Mouse (Mus musculus) 416B (cell line): Measurements from ENCODE around the gene Noxo1.

Experiments used
- DNase-seq: peaks from one replicate; pipeline ENCODE4 v3.0.0; 2011; ENCODE audit warnings: low read depth

Noxo1 gene

DNA sequence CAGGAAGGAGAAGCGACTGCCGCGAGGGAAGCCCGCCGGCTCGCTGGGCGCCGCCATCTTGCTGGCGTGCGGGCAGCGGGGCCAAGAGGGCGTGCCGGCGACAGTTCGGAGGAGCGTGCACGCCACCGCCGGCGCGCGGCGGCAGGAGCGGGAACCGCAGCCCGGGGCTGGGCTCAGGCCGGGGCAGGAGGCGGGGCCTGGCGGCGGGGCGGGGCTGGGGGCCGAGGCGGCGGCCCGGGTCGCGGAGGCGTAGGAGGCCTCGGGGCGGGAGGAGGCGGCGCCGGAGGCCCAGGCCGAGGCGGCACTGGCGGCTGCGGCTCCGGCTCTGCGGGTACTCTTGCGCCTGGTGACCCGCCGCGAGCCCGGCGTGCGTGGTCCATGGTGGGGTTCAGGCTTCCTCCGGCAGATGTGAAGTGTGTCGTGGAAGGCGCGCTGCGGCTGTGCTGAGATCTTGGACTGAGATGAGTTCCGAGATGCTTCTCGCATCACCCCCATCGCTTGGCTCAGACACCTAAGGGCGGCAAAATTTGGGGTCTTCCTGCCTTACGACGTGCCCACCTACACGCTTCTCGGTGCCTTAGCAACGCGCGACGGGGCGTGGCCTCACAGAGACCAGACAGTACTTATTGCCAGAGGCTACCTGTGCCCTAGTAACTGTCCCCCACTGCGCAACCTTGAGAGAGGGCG lies at the start of gene Noxo1, which contains the start of gene Gfer:
TSS of gene Noxo1 (plus strand) at position 224 of the 687 bp plus-strand sequence.
TSS of gene Gfer (minus strand) at position 146 of the 687 bp plus-strand sequence.
- peak; percentile 72 for DNase-seq

DNA sequence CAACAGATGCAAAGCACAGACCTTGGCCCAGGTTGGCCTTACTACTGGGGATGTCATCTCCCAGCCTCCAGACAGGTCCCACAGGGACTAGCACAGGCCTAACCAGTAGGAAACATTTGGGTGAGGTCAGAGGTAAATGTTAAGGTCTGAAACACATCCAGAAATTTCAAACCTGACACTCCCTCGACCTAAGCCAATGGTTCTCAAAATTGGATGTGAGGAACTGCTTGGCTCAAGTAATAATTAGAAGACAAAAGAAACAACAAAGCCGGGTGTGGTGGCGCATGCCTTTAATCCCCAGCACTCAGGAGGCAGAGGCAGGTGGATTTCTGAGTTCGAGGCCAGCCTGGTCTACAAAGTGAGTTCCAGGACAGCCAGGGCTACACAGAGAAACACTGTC lies 49.7 kb upstream of the Noxo1 start:
- no peak for DNase-seq

GRCm38 (mm10) chr17:24647493-24647892 lies 48.5 kb upstream of the Noxo1 start:
- no peak for DNase-seq

- DNase-seq = no peak
Observed at GRCm38 (mm10) chr17:24648731-24649377, 47.2 kb upstream of the Noxo1 start.

DNA sequence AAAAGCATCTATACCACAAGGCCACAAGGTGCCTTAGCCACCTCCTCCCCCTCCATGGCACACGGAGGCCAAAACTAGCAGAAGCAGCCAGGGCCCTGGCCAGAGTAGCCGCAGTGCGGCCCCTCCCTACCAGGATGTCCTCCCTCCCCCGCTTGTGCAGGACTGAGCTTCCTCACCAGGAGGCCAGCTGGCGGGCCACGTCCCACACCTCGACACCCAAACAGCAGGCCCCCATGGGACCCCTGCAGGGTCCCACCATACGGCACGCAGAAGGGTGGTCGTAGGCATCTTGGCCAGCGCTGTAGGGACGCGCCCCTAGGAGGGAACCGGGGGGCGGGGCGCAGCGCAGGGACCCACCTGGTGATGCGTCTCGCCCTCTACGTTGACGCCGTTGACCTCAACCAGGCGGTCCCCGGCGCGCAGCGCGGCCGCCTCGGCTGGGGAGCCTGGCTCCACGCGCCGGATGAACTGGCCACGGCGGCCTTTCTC lies 46.4 kb upstream of the Noxo1 start:
- DNase-seq = no peak

DNA sequence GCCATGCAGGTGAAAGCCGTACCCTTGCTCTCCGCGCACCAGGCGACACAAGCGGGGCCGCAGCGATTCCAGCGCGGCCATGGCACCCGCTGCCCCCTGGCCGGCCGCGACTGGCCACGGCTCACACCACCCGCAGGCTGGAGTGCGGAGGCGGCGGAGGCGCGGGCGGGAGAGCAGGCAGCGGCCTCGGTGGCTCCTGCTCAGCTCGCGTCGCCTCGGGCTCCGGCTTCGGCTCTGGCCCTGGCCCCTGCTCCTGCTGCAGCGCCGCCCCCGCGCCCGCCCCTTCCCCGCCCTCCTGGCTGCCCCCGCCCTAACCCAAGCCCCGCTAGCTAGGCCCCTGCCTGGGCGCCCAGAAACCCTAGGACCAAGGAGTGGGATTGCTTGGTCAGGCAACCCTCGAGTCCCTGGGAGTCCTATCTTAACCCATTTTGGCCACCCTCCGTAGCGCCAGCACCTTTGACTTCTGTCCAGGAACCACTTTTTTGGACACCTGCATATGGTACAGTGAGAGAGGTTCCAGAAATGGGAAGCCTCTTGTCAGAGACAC lies 45.9 kb upstream of the Noxo1 start, which contains the start of gene Slc9a3r2:
TSS of gene Slc9a3r2 (minus strand) at position 258 of the 547 bp plus-strand sequence.
- no peak for DNase-seq

GRCm38 (mm10) chr17:24650766-24651165 lies 45.3 kb upstream of the Noxo1 start:
- DNase-seq = no peak

DNA sequence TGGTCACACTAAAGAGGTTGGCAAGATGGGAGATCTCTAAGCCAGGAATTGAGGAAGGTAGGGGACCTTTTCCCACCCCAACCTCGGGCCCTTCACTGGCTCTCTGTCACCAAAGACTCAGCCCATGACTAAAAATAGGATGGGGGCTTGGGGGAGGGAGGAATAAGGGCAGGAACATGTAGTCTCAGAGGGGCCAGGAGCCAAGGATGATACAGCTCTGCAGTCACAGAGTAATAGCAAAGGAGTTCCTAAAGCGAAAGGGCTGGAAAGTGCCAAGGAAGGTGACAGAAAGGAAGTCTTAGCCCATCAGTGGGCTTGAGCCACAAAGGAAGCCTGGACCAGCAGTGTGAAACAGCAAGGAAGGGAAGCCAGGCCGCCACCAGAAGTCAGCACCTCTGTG lies 44.2 kb upstream of the Noxo1 start:
- DNase-seq = no peak

- peak; percentile 71 for DNase-seq
Observed at GRCm38 (mm10) chr17:24653967-24654710, 41.9 kb upstream of the Noxo1 start.

GRCm38 (mm10) chr17:24654969-24655368 lies 41.1 kb upstream of the Noxo1 start:
- no peak for DNase-seq

- DNase-seq = no peak
Observed at GRCm38 (mm10) chr17:24658017-24658758, 37.8 kb upstream of the Noxo1 start, which contains the start of gene Npw. TSS of gene Npw (minus strand) at chr17:24658457.

DNA sequence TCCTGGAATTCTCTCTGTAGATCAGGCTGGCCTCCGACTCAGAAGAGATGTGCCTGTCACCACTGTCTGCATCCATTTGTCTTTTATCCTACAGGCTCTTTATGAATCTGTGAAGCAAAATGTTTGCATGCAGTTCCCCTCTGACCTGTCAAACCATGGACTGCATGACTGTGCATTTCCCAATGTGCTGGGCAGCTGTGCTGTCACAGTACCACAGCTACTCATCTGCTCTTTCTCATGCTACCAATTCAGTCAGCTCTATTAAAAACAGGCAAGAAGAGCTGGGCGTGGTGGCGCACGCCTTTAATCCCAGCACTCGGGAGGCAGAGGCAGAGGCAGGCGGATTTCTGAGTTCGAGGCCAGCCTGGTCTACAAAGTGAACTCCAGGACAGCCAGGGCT lies 29.0 kb upstream of the Noxo1 start:
- DNase-seq = peak; percentile 64

GRCm38 (mm10) chr17:24667416-24667815 lies 28.6 kb upstream of the Noxo1 start:
- DNase-seq = peak; percentile 84

- DNase-seq = peak; percentile 44
Observed at GRCm38 (mm10) chr17:24669214-24669544, 26.9 kb upstream of the Noxo1 start.

- DNase-seq = peak; percentile 92
Observed at GRCm38 (mm10) chr17:24669545-24670245, 26.3 kb upstream of the Noxo1 start, which contains the start of gene Zfp598. TSS of gene Zfp598 (plus strand) at chr17:24669687.

DNA sequence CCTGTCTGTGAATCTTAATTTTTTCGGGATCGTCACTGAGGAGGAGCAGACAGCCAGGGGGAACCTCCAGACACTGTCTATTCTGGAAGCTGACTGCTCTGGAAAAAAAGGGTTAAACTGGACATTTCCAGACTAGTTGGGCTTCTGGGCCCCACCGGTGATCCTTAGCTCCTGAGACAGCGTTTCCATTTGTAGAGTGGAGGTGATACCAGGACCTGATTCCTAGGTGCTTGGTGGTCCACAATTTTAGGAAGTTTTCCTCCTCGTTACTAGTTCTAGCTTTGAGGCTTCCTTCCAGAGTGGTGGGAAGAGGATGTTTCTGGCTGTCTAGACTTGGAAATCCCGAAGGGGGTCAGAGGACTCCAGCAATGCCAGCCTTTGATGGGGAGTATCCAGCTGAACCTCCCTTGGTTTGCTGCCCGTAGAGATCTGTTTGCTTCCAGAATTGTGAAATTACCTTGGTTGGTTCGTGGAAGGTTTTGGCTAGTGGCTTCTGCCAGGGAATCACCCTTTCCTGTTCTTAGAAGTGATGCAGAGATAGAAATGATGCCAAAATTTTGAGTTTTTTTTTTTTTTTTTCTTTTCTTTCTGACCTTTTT lies 25.7 kb upstream of the Noxo1 start:
- no peak for DNase-seq

DNA sequence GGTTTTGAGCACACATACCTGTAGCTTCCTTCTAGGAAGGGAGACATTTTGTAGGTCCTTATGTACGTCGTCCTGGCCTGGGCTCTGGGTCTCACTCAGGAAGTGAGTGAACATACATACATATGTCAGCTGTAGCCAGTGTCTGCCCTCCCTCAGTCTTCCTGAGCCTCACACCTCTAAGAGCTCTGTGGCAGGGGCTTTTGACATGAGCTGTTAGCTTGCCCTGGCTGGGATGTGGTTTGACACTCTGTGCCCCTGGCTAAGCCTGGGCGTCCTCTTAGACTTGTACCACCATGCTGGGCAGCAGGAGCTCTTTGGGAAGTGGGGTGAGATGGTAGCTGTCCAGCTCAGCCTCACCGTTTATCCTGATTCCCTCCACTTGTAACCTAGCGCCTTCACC lies 24.7 kb upstream of the Noxo1 start:
- DNase-seq = peak; percentile 6

- DNase-seq = peak; percentile 82
Observed at GRCm38 (mm10) chr17:24672141-24672540, 23.9 kb upstream of the Noxo1 start.

DNA sequence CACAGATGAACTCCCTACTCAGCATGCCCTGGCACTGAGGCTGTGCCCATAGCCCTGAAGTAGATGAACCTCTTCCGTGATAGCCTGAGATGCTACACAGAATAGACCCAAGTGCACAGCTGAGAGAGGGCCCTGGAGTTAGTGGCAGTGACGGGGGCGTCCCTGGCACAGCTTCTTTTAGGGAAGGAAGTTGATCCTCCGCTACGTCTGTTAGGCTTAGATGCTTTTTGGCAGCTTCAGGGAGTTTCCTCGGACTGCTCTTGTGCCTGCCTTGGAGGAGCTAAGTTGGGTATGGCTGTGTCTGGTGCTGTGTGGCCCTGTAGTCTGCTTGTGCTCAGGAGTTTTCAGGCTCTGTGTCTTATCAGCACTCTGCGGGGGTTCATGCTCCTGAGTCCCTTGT lies 21.8 kb upstream of the Noxo1 start:
- DNase-seq = no peak

DNA sequence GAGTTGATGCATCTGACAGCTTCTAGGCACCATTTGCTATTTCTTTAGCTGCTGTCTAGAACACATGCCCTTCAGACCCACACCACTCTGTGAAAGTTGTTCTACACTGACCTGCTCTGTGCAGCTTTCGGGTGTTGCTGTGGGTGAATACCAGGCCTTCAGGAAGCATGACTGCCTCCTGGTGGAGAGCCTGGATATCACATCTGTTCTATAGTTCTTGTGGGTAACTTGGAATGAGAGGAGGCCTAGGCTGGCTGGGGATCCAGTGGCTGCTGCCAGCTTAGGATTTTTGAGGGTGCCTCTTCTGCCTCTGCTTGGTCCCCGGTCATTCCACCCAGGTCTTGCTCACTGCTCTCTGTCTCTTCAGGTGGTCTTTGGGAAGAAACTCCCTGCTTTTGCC lies 19.8 kb upstream of the Noxo1 start:
- DNase-seq = peak; percentile 84

DNA sequence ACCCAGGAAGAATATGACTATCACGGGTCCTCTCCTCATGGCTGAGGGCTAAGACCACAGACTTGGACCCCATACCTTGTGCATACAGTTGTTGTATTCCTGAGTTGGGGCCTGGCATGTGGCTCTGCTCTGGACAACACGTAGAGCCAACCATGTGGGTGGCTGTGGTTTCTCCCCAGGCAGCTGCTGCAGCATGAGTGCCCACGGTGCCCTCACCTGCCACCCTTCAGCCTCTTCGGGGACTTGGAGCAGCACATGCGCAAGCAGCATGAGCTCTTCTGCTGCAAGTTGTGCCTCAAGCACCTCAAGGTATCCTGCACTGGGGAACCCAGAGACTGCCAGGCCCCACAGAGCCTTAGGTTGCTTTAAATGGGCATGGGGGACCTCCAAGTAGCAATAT lies 19.2 kb upstream of the Noxo1 start:
- no peak for DNase-seq
